7 mouse cellular contexts compared by ENCODE assay signal in genomic region chr9:8017253-8017913, GRCm38 (mm10).
DNase-seq lines count a peak whose midpoint lies in the region.

No protein-coding gene starts in this region.

- peak; percentile 11 for DNase-seq in kidney, adult 18-20 months
- DNase-seq in kidney, adult 11 months = no peak
- peak; percentile 78 for DNase-seq in CD4-positive, CD25-positive, alpha-beta regulatory T cell, adult 2 months (ENCODE audit: low read depth, low spot score)
- peak; percentile 74 for DNase-seq in T-cell, adult 2 months (ENCODE audit: low spot score)
- DNase-seq in lung, postnatal 25 days (ENCODE audit: low spot score) = peak; percentile 47
- DNase-seq in thymus, postnatal 10 days (ENCODE audit: low spot score in 2 of 2) = peak; percentile 16 to 44
- DNase-seq in right cerebral cortex, adult 2 months (ENCODE audit: low spot score in 2 of 2) = no peak

Comparison
In these comparisons a context has a peak if more than half of its experiments do, and no peak if none do; other contexts are left out.
1. DNase-seq: peak in kidney, adult 18-20 months (single experiment), CD4-positive, CD25-positive, alpha-beta regulatory T cell, adult 2 months (single experiment), T-cell, adult 2 months (single experiment), lung, postnatal 25 days (single experiment) and thymus, postnatal 10 days (2 of 2); none in kidney, adult 11 months (single experiment) and right cerebral cortex, adult 2 months (0 of 2).